Mouse (Mus musculus) spleen, adult 2 months (tissue): ENCODE measurements around the gene Prmt3.

Experiments used
- CTCF ChIP-seq: fragments of 200-500 bp; IDR thresholded peaks from 2 replicates; pipeline ENCODE4 v1.5.1; 2011; ENCODE audit warnings: mild to moderate bottlenecking, inconsistent platforms; ENCODE audit not compliant: insufficient read depth, insufficient read length, insufficient replicate concordance; ENCODE audit errors: extremely low read depth
- POLR2A ChIP-seq: fragments of 200-500 bp; IDR thresholded peaks from 2 replicates; pipeline ENCODE4 v1.6.1; 2011; ENCODE audit warnings: low read depth, low read length, inconsistent platforms

DNA sequence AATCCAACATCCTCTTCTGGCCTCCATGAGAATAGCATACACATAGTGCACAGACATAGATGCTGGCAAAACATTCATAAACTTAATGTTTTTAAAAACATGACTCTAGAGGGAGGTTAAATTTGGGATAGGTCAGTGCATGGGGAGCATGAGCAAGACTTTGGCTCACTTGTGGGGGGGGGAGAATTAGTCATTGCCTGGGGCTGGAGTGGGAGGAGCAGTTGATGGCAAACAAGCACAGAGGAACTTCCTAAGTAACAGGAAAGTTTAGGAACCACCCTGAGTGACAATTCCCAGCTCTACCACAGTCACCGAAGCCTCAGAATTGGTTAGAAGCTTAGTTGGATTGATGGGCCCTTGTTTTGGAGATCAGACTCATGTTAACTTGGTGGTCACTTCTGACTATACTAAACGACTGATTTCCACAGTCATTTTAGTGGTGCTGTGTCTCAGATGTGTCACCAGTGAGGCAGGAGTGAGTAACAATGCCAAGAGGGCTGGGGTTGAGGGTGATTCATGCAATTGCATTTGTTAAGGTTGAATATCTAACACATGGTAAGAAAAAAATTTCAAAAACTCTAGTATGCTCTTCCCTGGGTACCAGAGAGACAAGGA is 109.7 kb downstream of the Prmt3 start:
- TF ChIP-seq CTCF (no peak), POLR2A (no peak)
